Mouse (Mus musculus) adrenal gland, adult 8-10 months (tissue): ENCODE measurements around the gene Prpsap1. TPM values are rescaled to one million over a fixed set of nuclear protein-coding genes. Genes with fewer than 3 reads are reported as not detected.

Experiments
- DNase-seq: peaks from one replicate; pipeline ENCODE4 v3.0.0; 2022
- total RNA-seq, 4 experiments: library from RNA; stranded (reverse); gene quantifications; 2 replicates each; pipeline ENCODE4 v1.2.4; 2022

Gene Prpsap1
- total RNA-seq, 4 experiments from 2014 or later = 104 to 122 (median 111) TPM

GRCm38 (mm10) chr11:116442867-116443177 lies 51.2 kb downstream of the Prpsap1 start:
- DNase-seq = no peak

DNA sequence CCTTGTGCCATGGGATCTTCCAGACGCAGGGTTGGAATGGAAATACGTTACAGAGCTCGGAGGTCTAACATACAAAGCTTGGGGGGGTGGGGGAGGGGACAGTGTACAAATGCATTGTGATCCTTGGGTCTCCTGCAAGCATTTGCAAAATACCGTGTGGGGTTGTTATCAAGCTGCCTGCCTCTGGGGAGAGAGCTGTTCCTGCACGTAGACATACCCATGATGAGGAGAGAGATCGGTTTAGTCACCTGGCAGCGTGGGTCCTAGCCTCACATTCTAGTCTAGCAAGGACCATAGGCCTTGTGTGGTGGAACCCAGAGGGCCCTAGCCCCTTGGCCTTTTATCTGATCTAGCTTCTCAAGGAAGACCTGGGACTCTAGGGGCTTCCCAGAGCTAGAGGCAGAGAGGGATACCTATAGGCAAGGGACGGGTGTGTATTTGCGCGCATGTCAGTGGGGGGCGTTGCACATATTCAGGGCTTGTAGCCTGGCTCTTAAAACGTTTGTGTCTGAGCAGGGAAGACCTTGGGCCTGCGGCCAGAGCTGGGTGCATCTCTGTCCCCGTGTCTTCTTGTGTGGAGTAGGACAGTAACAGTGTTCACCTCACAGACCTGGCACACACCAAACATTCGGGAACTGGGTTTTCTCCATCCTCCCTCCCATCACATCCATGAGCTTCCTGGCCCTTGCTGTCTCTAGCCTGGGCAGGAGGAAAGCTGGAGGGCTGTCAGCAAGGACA lies 51.7 kb downstream of the Prpsap1 start:
- DNase-seq = peak; percentile 32

DNA sequence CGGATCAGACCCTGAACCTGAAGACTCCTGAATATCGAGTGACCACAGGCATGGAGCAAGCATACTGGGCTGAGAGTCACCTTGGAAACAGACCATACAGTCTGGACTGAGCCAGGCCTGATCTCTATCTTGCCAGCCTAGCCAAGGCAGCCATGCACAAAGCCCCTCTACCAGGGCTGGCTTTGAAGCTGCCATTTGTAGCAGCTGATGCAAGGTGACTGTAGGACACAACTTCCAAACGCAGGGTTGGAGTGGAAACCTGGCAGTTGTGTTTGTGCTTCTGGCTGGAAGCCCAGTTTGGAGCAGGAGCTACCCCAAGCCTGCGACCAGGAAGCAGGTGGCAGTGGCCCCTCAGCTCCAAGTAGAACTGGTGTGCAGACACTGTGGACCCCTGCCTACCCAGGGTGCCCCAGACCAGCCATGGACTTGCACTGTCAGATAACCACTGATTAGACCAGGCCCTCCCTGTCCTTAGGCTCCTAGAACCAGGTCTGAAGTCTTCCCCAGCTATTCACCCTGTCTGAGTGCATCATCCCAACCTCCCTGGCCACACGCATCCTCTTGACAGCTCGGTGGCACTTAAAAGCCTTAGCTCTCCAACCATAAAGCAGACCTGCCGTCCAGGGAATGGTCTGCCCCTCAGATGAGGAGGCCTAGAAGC lies 53.5 kb downstream of the Prpsap1 start:
- DNase-seq = no peak

GRCm38 (mm10) chr11:116439269-116440240 lies 54.4 kb downstream of the Prpsap1 start:
- DNase-seq = no peak

- DNase-seq = no peak
These were observed 56.5 kb downstream of the Prpsap1 start for GRCm38 (mm10) chr11:116437541-116437940.

DNA sequence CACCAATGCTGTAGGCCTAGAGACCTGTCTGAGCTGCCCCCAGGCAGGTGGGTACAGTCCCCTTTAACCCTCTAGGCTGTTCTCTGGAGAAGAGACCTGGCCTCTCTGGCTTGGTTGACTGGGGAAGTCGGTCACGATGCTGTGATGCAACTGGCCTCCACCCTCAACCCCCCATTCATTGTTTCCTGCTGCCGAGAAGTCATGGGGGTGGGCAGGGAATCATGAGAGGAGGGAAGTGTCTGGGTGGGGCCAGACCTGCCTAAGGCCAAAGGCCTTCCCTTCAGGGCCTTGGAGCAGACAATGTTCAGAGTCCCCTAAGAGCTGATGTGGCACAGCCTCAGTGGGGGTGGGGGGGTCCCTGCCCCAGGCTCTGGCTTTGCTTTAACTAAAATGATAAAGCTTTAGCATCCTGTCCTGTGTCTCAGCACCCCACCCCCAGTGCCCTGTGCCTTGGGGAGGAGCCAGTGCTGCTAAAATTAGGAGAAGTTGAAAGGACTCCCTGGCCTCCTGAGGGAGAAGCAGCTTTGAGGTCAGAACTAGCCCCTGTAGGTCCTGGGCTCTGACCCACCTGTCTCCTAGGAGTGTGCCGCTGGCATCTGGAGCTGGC lies 57.2 kb downstream of the Prpsap1 start:
- no peak for DNase-seq

DNA sequence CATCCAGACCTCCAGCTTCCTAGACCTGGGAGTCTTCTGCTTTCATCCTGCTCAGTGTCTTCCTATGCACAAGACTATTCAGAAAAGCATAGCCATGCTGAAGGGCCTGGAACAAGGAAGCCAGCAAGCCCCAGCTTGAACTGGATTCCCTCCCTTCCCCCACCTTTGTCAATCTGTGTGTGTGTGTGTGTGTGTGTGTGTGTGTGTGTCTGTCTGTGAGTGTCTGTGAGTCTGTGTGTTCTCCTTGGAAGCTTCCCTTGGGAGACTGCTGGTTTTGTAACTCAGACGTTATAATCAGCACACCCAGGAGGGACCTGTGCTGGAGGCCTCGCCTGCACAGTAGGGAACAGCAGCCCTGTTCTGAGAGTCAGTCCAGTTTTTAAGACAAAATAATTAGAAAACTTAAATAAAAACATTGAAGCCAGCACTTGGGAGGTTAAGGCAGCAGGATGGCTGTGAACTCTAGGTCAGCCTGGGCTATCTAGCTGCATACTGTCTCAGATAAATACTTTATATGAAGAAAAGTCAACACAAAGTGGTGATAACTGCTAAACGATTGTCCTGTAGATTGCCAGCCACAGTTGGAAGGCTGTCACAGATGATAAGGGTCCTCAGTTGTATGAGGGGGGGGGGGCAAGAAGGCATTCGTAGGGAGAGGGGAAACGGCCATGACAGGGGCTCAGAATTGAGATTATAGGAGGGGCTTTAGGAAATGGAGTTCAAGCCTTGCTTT lies 57.8 kb downstream of the Prpsap1 start:
- DNase-seq = no peak

DNA sequence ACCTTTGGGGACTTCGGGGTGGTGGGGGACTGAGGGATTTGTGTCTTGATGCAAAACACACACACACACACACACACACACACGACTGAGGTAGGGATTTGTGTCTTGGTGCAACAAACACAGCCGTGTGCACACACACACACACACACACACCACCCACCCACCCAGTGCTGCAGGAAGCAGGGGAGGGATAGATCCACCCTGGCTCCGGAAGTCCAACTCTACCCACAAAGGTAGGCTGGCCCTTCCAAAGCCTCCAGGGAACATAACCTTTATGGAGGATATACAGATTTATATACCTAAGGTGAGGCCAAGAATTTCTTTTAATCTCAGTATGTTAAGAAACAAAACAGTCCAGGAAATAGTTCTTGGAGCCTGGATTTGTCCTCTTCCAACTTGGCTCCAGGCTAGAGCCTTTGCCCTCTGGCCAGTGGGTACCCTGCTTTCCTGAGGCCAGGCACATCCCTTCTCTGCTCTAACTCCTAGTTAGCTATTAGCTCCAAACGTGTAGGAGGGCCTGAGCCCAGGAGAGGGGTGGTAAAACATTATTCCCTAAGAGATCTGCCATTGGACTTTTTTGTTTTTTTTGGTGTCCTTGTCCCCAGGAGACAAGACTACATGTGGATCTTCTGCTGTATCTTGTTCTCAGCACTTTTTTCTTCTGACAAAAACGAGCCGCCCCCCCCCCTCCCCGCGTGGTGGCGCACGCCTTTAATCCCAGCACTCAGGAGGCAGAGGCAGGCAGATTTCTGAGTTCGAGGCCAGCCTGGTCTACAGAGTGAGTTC lies 58.8 kb downstream of the Prpsap1 start:
- DNase-seq = no peak

GRCm38 (mm10) chr11:116434287-116434966 lies 59.6 kb downstream of the Prpsap1 start:
- peak; percentile 58 for DNase-seq

- peak; percentile 100 for DNase-seq
These were observed 60.4 kb downstream of the Prpsap1 start, which contains the start of gene Ubald2 for GRCm38 (mm10) chr11:116433356-116434286. Gene Ubald2 (plus strand): TSS chr11:116434094.

GRCm38 (mm10) chr11:116432593-116433355 lies 61.2 kb downstream of the Prpsap1 start:
- DNase-seq = no peak

DNA sequence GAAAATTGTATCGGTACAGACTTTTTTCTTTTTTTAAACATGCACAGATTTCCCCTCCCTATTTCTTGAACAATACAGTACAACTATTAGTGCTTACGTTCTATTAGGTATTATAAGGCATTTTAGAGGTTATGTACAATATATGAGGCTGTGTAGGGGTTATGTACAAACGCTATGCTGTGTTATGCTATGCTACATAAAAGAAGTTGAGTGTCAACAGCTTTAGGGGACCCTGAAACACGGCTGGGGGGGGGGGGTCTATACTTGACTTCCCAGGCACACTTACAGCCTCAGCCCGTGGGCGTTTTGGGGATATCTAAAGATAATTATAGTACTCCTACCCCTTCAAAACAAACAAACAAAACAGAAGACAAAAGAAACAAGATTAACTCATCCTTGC lies 61.9 kb downstream of the Prpsap1 start:
- DNase-seq = no peak

DNA sequence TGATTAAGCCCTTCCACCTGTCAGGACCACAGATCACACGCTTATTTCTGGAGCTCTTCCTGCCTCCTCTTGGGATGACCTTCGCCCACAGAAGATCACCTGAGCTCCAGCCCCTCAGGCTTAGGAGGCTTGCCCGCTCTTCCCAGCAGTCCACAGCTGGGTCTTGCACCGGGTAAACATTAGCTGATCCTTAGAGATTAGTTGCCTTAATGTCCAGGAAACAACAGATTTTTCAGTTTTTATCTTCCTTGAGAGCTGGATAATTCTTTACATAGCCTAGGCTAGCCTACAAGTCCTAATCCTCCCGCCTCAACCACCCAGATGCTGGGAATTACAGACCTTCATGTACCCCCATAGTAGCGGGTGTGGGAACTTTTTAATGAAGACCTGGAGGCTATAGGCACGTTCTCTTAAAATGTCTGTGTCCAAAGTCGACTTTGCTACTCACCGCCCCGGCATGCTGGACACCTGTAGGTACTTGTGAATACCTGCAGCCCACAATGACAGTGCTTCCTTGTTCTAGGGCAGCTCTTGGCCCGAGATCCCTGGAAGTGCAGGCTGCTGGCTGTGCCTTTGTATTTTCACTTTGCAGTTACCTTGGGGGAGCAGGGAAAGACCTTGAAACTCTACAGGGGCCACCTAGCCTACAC lies 62.4 kb downstream of the Prpsap1 start:
- DNase-seq = no peak

GRCm38 (mm10) chr11:116430723-116431427 lies 63.1 kb downstream of the Prpsap1 start:
- DNase-seq = no peak

GRCm38 (mm10) chr11:116429862-116430613 lies 64.0 kb downstream of the Prpsap1 start:
- DNase-seq = no peak
